In the genomic region with DNA sequence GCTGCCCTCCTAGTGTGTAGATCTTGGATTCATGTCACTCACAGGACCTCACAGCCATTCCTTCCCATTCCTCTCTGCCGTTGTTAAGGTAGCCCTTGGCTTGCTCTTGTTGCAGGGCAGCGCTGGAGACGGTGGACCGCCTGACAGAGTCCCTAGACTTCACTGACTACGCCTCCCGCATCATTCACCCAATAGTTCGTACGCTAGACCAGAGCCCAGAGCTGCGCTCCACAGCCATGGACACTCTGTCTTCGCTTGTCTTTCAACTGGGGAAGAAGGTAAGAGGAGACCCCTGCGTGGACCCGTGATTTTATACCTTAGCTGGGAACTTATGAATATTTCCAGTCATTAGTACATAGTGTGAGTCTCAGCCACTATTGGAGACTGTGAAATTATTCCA, we compare ENCODE assay signal across 13 mouse cellular contexts. TPM values are rescaled to one million over a fixed set of nuclear protein-coding genes. Genes with fewer than 3 reads are reported as not detected.
"Had no signal": no experiment of that assay in that cellular context is flagged by ENCODE, and none has a peak within 500 bp of the region (broad histone marks: within the 10 kb centered on the region; RNA-seq: fewer than 3 reads in every experiment).

No protein-coding gene starts in this region.

- DNase-seq: retina, postnatal 1 day; right cerebral cortex, adult 18-20 months; right cerebral cortex, postnatal 14 days; right cerebral cortex, postnatal 25 days; right cerebral cortex, postnatal 4 days; spleen, adult 18-20 months; thymus, adult 18-20 months; thymus, adult 2 months; thymus, postnatal 14 days; thymus, postnatal 25 days; thymus, postnatal 36 days; thymus, postnatal 4 days had no signal

RNA-seq across cellular contexts. Expression of a gene that starts 15.7 kb away (rescaled TPM):
- total RNA-seq: neutrophil, adult 5-6 weeks had no signal
